19 mouse cellular contexts compared by ENCODE assay signal in the genomic region with DNA sequence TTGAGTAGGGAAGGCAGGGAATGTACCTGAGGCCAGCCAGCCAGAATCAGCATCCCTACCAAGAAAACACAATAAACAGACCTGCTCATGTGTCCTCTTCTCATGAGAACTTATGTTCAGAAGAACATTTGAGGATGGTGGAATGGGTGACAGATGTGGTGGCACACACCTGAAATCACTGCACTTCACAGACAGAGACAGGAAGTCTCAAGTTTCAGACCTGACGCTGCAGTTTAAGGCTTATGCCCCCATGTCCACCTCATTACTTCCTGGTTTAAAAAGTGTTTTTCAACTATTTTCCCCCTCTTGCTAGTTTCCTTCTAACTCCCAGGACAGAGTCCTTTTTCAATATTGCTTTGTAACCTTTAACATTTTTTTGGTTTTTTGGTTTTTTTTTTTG. TPM values are rescaled to one million over a fixed set of nuclear protein-coding genes. Genes with fewer than 3 reads are reported as not detected.
"Had no signal": no experiment of that assay in that cellular context is flagged by ENCODE, and none has a peak within 500 bp of the region (broad histone marks: within the 10 kb centered on the region; RNA-seq: fewer than 3 reads in every experiment).

No protein-coding gene starts in this region.

- H3K4me2 ChIP-seq: kidney, embryonic 15.5 days; midbrain, embryonic 12.5 days; midbrain, embryonic 15.5 days; neural tube, embryonic 13.5 days had no signal

- H3K27ac ChIP-seq: kidney, embryonic 15.5 days; left cerebral cortex, adult 2 months; liver, embryonic 13.5 days; macrophage; midbrain, embryonic 12.5 days; midbrain, embryonic 15.5 days; neural tube, embryonic 13.5 days had no signal

- H3K9ac ChIP-seq: kidney, embryonic 15.5 days; liver, embryonic 13.5 days; midbrain, embryonic 12.5 days; midbrain, embryonic 15.5 days; neural tube, embryonic 13.5 days had no signal

- DNase-seq: kidney, adult 8-10 months; kidney, postnatal 10 days; kidney, postnatal 36 days; layer of hippocampus, postnatal 36 days; liver, embryonic 13.5 days; lung, adult 2 months; lung, postnatal 14 days; retina, postnatal 1 day; right cerebral cortex, postnatal 25 days; spleen, adult 18-20 months; thymus, postnatal 36 days had no signal

- ATAC-seq: midbrain, embryonic 15.5 days had no signal

- H3K36me3 ChIP-seq: midbrain, embryonic 15.5 days had no signal

- H3K27me3 ChIP-seq: kidney, embryonic 15.5 days; liver, embryonic 13.5 days; midbrain, embryonic 12.5 days; midbrain, embryonic 15.5 days; neural tube, embryonic 13.5 days had no signal

- H3K4me3 ChIP-seq: kidney, embryonic 15.5 days; left cerebral cortex, adult 2 months; liver, embryonic 13.5 days; midbrain, embryonic 12.5 days; midbrain, embryonic 15.5 days; neural tube, embryonic 13.5 days had no signal

- H3K9me3 ChIP-seq: kidney, embryonic 15.5 days; liver, embryonic 13.5 days; midbrain, embryonic 12.5 days; midbrain, embryonic 15.5 days; neural tube, embryonic 13.5 days had no signal

RNA-seq across cellular contexts. Expression of a gene that starts 48.5 kb away (rescaled TPM):
- total RNA-seq: megakaryocyte, adult 5-6 weeks; neutrophil, adult 5-6 weeks had no signal
- polyA plus RNA-seq: macrophage had no signal
